Mouse (Mus musculus) kidney, postnatal 10 days (tissue): ENCODE results near the gene Mucl3.
A peak's percentile ranks its signal among the peaks of the same experiment; 100 is the strongest.

Source experiments
- DNase-seq: peaks from one replicate; pipeline ENCODE4 v3.0.0; 2021; ENCODE audit warnings: mixed read lengths

Gene Mucl3

DNA sequence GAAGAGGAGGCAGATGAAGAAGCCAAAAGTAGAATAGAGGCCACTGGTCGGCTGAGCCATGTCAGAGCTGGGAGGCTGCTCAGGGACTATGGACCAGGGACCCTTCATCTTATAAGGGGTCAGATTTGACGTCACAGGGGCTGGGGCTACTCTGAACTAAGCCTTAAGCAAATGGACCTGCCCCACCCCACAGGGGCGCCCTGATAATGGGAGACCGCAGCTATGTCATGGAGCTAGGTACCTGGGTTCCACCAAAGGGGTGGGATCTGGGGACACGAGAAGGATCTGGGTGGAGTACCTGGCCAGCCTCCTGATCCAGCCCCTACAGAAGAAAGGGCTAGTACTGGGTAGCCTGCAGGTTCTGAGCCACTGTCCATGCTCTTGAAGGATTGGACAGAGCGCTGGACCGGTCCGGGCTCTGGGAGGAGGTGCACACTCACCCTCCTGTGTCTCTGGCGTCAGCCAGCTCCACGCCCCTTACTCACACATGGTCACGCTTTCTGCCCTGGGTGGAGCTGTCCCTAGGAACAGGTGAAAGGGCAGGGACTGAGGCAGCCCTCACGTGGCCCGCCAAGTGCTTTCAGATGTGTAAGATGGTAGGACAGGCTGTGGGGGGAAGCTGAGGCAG lies at the start of gene Mucl3:
Gene Mucl3 (minus strand): TSS at position 87 of the 628 bp plus-strand sequence.
- DNase-seq: no peak

- no peak for DNase-seq
These were observed 48.9 kb upstream of the Mucl3 start for GRCm38 (mm10) chr17:35692368-35692767.

- DNase-seq: no peak
These were observed 48.3 kb upstream of the Mucl3 start for GRCm38 (mm10) chr17:35691811-35692210.

DNA sequence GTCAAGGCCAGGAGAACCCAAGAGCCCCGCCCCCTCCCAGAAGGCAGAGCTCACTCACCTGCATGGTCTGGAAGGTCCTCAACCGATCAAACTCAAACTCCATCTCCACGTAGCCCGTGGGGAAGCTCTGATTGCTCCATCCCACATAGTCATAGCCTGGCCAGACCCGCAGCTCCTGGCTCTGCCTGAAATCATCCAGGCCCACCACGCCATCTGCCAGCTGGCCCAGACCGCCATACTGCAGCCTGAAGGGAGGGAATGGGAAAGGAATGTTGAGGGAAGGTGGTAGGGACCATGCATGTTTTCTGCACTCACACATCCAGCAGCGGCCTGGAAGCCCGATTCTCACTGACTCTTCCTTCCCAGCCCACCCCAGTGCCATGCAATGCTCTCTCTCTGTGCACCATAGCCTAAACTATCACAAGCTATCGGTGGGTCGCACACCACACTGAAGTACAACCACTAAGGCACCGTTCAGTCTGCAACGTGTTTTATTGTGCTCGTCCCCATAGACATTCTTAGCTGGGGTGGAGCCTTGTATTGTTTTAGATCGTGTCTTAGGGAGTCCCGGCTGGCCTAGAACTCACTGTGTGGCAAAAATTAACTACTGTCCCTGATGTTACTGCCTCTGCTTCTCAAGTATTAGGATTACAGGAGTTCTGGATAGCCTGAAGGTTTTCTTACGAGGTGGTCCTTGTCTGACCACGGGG lies 46.6 kb upstream of the Mucl3 start:
- no peak for DNase-seq

DNA sequence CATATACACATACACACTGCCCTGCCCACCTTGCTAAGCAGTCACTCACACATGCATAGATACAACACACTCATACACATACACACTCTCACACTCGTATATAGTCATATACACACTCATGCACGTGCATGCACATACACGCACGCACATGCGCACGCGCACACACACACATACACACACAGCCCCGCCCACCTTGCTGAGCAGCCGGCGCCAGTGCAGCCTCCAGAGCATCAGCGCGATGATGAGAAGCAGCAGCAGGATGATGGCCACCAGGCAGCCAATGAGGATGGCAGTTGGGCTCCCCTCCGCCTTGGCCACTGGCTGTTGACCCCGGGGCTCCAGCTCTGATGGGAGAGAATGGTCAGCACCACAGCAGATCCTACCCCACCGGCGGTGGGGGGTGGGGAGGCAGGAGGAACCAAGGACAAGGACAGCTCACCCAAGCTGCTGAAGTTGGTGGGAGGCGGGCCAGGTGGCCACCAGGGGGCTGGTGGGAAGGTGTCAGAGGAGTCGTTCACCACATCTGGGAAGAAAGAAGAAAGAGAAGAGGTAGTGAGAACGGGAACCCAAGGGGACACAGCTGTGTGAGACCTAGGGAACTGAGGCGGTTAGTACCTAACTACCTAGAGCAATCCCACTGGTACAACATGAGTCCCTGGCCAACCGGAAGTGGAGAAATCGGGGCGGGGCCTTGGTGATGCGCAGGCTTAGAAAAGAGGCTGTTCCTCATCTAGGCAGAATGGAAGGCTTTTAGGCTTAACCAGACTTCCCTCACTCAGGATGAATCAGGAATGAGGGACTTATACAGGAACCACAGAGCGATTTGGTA lies 45.1 kb upstream of the Mucl3 start:
- DNase-seq: peak; percentile 20

- no peak for DNase-seq
These were observed 41.6 kb upstream of the Mucl3 start for GRCm38 (mm10) chr17:35685061-35685460.

GRCm38 (mm10) chr17:35681986-35682385 lies 38.5 kb upstream of the Mucl3 start:
- peak; percentile 15 for DNase-seq

- no peak for DNase-seq
These were observed 37.1 kb upstream of the Mucl3 start for GRCm38 (mm10) chr17:35680591-35680990.

- peak; percentile 93 for DNase-seq
These were observed 30.0 kb upstream of the Mucl3 start, which contains the start of gene Gtf2h4 for GRCm38 (mm10) chr17:35673416-35674035. Gene Gtf2h4, minus strand, starts transcription at chr17:35673739.

- no peak for DNase-seq
These were observed 29.0 kb upstream of the Mucl3 start for GRCm38 (mm10) chr17:35672527-35672926.

GRCm38 (mm10) chr17:35671846-35672245 lies 28.4 kb upstream of the Mucl3 start:
- no peak for DNase-seq

DNA sequence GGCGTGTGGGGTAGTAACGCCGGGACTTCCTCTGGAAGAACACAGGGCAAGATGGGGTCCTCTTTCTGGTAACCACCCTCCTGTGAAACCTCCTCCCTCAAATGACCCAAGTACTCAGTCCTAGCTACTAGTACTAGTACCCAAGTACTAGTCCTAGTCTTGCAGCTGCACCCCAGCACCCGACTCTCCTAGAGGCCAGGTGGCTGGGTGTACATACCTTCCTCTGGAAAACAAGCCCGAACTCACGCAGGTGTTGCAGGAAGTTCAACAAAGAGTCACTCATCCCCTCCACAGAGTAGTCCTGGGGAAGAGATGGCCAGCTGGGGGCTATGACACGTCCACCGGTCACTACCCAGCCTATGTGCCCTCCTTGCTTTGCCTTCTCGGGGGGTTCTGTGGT lies 26.2 kb upstream of the Mucl3 start:
- DNase-seq: no peak

DNA sequence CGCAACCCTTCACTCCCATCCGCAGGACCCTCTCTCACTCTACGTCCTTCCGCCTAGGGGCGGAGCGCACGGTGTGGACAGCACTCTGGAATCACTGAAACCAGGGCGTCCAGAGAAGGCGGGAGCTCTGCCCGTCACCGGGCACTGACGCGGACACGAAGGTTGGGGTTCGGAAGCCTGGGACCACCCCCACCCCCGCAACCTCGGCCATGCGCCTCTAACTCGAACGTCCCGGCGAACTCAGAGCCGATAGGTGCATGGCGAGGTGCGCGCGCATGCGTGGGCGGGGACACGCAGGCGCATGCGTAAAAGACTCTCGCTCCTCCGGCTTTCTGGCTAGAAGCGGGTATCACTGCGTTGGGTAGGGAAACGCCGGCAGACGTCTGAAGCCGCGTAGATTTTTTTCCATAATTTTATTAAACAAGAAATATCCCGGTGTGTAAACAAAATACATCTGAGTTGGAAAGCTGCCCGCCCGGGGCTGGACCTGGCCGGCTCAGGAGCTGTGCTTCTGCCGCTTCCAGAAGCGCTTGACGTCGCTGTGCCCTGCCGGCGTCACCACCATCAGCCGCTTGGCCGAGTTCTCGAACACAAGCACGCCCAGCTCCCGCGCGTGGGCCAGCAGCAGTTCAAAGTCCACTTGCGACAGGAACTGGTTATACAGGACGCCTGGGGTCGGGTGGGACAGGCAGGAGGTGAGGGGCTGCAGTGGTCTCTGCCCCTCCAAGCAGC lies 24.0 kb upstream of the Mucl3 start, which contains the start of gene Vars2:
Gene Vars2 (minus strand): TSS at position 259 of the 732 bp plus-strand sequence.
- DNase-seq: peak; percentile 98

DNA sequence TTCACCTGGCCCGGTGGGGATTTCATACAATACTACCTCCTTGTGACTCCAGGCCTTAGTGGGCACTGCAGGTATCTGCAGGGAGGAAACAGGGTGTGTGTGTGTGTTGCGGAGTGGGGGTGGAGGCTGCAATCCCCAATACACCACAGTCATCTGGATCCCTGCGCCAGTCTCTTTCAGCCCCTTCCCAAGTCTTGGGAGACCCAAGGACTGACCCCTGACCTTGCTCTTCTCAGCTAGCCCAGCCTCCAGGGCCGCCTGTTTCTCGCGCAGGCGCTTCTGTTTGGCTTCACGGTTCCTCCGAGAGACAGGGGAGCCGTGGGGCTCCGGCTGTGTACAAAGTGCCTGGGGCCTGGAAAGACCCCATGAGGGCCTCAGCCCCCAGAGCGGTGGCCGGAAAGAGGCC lies 23.4 kb upstream of the Mucl3 start:
- DNase-seq: peak; percentile 55

DNA sequence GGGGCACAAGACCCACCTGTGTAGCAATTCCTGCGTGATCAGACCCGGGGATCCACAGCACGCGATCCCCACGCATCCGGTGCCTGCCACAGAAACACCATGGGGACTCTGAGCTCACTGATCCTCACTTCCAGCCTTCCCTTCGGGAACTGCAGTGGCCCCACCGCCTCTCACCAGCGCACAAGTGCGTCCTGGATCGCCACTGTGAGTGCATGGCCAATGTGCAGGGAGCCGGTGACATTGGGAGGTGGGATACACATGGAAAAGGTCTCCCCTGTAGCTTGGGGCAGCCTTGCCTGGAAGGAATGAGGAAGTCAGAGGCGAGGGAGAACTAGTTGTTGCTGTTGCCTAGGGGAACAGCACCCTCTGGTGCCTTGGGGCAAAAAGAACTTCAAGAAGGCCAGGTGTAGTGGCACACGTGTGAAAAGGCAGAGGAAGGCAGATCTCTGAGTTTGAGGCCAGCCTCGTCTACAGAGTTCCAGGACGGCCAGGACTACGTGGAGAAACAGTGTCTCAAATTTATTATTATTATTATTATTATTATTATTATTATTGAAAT lies 22.5 kb upstream of the Mucl3 start:
- peak; percentile 63 for DNase-seq

GRCm38 (mm10) chr17:35653086-35653485 lies 9.6 kb upstream of the Mucl3 start:
- no peak for DNase-seq

DNA sequence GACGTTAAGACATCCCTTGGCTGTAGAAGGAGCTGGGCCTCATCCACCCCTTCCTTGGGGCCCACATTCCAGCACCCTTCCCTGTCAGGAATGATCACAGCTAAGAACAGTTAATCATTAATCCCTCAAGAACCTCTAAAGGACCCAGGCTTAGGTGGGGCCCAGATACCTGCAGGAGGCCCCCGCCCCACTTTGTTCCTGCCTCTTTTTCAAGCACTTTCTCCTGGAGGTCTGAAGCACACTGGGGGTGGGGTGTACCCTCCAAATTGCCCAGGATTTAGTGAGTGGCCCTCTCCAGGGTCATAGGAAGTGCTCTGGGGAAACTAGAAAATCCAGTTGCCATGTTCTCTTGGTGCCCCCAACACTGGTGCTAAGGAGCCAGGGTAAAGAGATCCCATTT lies 5.9 kb upstream of the Mucl3 start:
- peak; percentile 45 for DNase-seq

DNA sequence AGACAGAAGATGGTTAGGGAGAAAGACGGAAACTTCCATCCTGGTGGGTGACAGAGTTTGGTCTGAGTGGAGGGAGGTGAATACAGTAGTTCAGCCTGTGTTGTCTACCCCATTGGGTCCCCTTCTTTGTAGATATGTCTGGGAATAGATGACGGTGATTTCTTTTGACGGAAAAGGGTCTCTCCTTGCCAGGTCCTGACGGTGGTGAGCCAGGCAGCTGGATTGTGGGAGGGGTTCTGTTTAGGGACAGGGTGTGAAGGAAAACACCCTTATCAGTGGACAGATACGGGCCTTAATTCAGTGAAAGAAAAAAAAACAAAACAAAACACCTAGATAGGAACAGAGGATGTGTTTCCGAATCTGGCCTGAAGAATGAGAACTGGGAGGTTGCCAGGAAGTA lies 4.1 kb downstream of the Mucl3 start:
- no peak for DNase-seq

- DNase-seq: peak; percentile 80
These were observed 4.9 kb downstream of the Mucl3 start for GRCm38 (mm10) chr17:35638475-35639190.

DNA sequence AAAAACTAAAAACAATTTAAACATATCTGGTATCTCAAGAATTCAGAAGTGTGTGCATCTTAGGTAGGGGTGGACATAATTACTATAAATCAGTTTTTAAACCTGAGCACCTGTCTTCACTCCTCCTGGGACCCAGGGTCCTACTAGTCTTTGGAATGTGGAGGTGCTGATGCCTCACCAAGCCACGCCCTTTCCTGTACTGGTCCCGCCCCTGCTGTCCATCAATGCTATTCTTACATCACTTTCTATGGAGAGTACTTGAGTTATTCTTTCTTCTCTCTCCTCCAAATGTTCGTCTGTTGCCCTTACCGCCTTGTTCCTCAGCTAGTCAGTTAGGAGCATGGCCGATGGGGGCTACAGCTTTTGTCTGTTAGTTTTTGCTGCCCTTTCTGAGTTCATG lies 7.1 kb downstream of the Mucl3 start:
- DNase-seq: peak; percentile 60

GRCm38 (mm10) chr17:35635699-35636111 lies 7.8 kb downstream of the Mucl3 start:
- DNase-seq: peak; percentile 84
